Mouse (Mus musculus): ENCODE measurements around the gene Itsn1.

- TF ChIP-seq POLR2A (IDR thresholded peaks at IDR 0.05; ENCODE audit: insufficient read depth, low read depth, low read length) (no peak), CTCF (IDR thresholded peaks at IDR 0.05; ENCODE audit: insufficient read depth, low read depth, low read length) (no peak)
Observed at GRCm38 (mm10) chr16:91837558-91838041, 108.5 kb downstream of the Itsn1 start.
